Mouse (Mus musculus) liver, embryonic 14.5 days (tissue): ENCODE data around the gene Pecam1.

ENCODE experiments used
- CTCF ChIP-seq: IDR thresholded peaks from 2 replicates; pipeline ENCODE4 v1.5.1; 2016; ENCODE audit warnings: antibody characterized with exemption, low read depth, control low read depth
- EP300 ChIP-seq: IDR thresholded peaks from 2 replicates; pipeline ENCODE4 v1.6.1; 2016; ENCODE audit warnings: antibody characterized with exemption, low read depth

DNA sequence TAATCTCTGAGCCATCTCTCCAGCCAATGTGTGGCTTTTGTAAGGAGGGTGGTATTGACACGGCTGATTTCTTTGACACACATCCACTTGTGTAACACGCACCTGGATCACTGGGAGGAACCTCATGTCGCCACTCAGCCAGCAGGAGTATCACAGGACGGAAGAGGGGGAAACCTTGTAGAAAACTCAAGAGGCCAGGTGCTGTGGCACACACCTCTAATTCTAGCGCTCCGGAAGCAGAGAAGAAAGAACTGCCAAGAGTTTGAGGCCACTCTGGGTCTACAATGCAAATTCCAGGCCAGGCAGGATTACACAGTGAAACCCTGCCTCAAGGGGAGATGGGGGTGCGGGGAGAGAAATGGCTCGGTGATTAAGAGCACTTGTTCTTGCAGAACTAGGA lies 43.3 kb downstream of the Pecam1 start:
- TF ChIP-seq CTCF (no peak), EP300 (no peak)
